Mouse (Mus musculus): Measurements from ENCODE around the gene Dlk2.

- TF ChIP-seq EP300 (optimal IDR thresholded peaks at IDR 0.05) = no peak
- no peak for TF ChIP-seq CTCF (IDR thresholded peaks at IDR 0.05; ENCODE audit: low read depth)
Observed at GRCm38 (mm10) chr17:46266986-46267385, 30.2 kb upstream of the Dlk2 start.
